Mouse (Mus musculus): ENCODE data around the gene Pxk. TPM values are rescaled to one million over a fixed set of nuclear protein-coding genes. Genes with fewer than 3 reads are reported as not detected.
A peak's percentile ranks its signal among the peaks of the same experiment; 100 is the strongest.

Pxk gene
- polyA plus RNA-seq, 1 experiment = 19.8 TPM

DNA sequence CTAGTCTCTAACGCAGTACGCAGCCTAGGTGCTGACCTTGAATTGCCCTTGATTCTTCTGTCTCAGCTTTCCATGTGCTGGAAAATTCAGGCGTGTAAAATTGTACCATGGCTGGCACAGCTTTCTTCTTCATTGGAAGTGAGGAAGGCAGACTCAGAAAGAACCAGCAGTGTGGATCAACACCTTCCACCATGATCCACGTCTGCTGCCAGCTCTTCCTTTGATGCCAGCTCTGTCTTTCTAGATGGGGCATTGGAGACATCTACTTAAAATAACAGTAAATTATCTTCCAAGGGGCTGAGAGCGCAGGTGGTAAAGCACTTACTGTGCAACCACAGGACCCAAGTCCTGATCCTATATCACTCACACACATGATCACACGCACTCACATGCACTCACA lies 94.7 kb downstream of the Pxk start:
- Histone ChIP-seq H3K36me3 (ENCODE audit: control insufficient read depth, insufficient read depth, low read length, poor library complexity, severe bottlenecking) (no peaks in the 10 kb centered on the region), H3K4me3 (ENCODE audit: low read depth, low read length) (no peak overlapping the region), H3K27ac (ENCODE audit: insufficient read depth, low read length) (no peak overlapping the region), H3K27me3 (ENCODE audit: control insufficient read depth, insufficient read depth, low read length, poor library complexity, severe bottlenecking) (no peaks in the 10 kb centered on the region), H3K9me3 (replicated peaks; ENCODE audit: control insufficient read depth, insufficient read depth, low read length, poor library complexity, severe bottlenecking) (no peaks in the 10 kb centered on the region), H3K9ac (ENCODE audit: low read depth, poor library complexity, severe bottlenecking) (no peak overlapping the region), H3K4me1 (ENCODE audit: control insufficient read depth, insufficient read depth, low read length) (no peaks in the 10 kb centered on the region)
- no peak for TF ChIP-seq POLR2A (IDR thresholded peaks at IDR 0.05; ENCODE audit: insufficient read depth, low read length)
- no peak for TF ChIP-seq CTCF (IDR thresholded peaks at IDR 0.05; ENCODE audit: low read depth, low read length)
- TF ChIP-seq EP300 (IDR thresholded peaks at IDR 0.05; ENCODE audit: insufficient read depth, low read depth, low read length) = no peak

DNA sequence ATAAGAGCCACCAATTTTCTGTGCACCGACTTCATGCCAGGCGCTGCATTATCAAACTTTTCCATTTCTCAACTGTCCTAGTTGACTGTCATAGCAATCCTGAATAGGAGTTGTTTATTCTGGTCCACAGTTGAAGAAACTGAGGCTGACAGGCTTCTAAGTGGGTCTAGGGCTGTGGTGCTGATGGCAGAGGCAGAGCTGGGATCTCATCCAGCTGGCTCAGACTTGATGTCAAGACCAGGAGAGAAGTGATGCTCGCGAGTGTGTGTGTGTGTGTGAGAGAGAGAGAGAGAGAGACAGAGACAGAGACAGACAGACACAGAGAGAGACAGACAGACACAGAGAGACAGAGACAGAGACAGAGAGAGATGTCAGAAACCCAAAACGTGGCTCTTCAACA lies 102.8 kb downstream of the Pxk start:
- Histone ChIP-seq H3K36me3 (ENCODE audit: control insufficient read depth, insufficient read depth, low read length, poor library complexity, severe bottlenecking) (no peaks in the 10 kb centered on the region), H3K4me1 (ENCODE audit: control insufficient read depth, insufficient read depth, low read length) (peaks cover 2% of the 10 kb centered on the region), H3K27me3 (ENCODE audit: control insufficient read depth, insufficient read depth, low read length, poor library complexity, severe bottlenecking) (no peaks in the 10 kb centered on the region), H3K9ac (ENCODE audit: low read depth, poor library complexity, severe bottlenecking) (no peak overlapping the region), H3K27ac (ENCODE audit: insufficient read depth, low read length) (no peak overlapping the region), H3K9me3 (replicated peaks; ENCODE audit: control insufficient read depth, insufficient read depth, low read length, poor library complexity, severe bottlenecking) (no peaks in the 10 kb centered on the region), H3K4me3 (ENCODE audit: low read depth, low read length) (no peak overlapping the region)
- TF ChIP-seq EP300 (IDR thresholded peaks at IDR 0.05; ENCODE audit: insufficient read depth, low read depth, low read length) (no peak), CTCF (IDR thresholded peaks at IDR 0.05; ENCODE audit: low read depth, low read length) (no peak), POLR2A (IDR thresholded peaks at IDR 0.05; ENCODE audit: insufficient read depth, low read length) (no peak)

DNA sequence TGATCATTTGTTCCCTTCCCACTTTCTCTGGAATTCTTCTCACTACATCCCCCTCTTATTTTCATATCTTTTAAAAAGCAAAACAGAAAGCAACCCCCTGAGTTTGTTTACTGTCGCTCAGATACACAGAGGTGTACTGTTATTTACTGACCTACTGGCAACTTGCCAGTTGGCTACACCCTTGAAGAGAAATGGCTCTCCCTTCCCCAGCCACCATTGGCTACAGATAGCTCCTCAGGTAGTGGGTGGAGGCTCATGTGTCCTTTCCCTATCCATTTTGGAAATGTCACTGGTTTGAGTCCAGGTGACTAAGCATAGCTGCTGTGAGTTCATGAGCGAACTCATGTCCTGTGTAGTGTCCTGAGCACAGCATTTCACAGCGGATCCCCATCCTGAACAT lies 103.7 kb downstream of the Pxk start:
- no peaks in the 10 kb centered on the region for H3K27me3 ChIP-seq (ENCODE audit: control insufficient read depth, insufficient read depth, low read length, poor library complexity, severe bottlenecking)
- TF ChIP-seq POLR2A (IDR thresholded peaks at IDR 0.05; ENCODE audit: insufficient read depth, low read length) (no peak), EP300 (IDR thresholded peaks at IDR 0.05; ENCODE audit: insufficient read depth, low read depth, low read length) (no peak), CTCF (IDR thresholded peaks at IDR 0.05; ENCODE audit: low read depth, low read length) (no peak)
- peaks cover 6% of the 10 kb centered on the region for H3K4me1 ChIP-seq (ENCODE audit: control insufficient read depth, insufficient read depth, low read length)

DNA sequence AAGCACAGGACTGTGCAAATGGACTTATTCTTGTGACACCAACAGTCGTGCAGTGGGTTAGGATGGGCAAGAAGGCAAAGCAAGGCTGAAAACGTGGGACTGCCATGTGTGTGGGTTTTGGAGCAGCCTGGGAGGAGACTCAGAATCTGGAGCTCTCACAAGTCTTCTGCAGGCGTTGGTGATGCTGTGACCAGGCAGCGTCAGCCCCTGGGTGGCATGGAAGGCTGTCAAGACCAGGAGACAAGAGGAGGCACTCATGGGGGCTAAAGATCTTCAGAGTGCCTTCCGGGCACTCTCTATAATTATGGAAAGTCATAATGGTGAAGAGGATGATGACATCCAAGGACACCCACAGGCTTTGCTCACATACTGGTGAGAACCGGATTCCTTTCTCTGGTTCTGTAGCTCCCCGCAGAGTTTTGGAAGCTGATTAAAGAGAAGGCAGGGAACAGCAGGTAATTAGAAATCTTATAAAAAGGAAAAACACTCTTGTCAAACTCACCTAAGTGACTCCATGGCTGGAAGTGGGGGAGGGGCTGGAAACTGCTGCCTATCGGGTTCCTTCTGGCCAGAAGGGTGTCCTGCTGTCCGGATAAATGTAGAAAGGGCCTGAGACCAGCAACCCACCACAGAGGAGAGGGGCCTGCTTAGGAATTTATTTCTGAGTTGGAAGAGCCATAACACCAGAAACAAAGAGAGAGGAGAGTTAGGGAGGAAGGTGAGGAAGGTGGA lies 108.3 kb downstream of the Pxk start:
- no peaks in the 10 kb centered on the region for H3K36me3 ChIP-seq (ENCODE audit: control insufficient read depth, insufficient read depth, low read length, poor library complexity, severe bottlenecking)

More for the DNA sequence above, 103.7 kb downstream of the Pxk start:
- no peak overlapping the region for H3K27ac ChIP-seq (ENCODE audit: insufficient read depth, low read length)
- no peak overlapping the region for H3K4me3 ChIP-seq (ENCODE audit: low read depth, low read length)
- H3K9ac ChIP-seq (ENCODE audit: low read depth, poor library complexity, severe bottlenecking) = no peak overlapping the region
- no peaks in the 10 kb centered on the region for H3K36me3 ChIP-seq (ENCODE audit: control insufficient read depth, insufficient read depth, low read length, poor library complexity, severe bottlenecking)
- H3K9me3 ChIP-seq (replicated peaks; ENCODE audit: control insufficient read depth, insufficient read depth, low read length, poor library complexity, severe bottlenecking) = no peaks in the 10 kb centered on the region

DNA sequence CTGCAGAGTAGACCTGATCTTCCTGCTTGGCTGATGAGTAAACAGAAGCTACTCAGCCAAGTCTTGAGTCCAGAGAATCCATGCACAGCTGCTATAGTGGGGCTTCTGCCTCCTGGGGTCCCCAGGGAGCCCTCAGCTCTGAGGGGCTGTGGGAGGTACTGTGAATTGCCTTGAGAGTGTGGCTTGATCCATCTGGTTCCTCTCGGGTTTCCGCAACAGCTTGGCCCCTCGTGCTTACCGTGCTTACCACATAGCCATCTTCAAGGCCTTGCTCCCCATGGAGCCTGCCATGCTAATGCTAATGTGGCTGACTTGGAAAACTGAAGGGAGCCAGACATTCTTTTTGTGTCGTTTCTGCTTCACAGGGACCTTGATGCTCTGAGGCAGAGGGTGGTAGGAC lies 109.1 kb downstream of the Pxk start:
- H3K36me3 ChIP-seq (ENCODE audit: control insufficient read depth, insufficient read depth, low read length, poor library complexity, severe bottlenecking) = no peaks in the 10 kb centered on the region
- no peaks in the 10 kb centered on the region for H3K27me3 ChIP-seq (ENCODE audit: control insufficient read depth, insufficient read depth, low read length, poor library complexity, severe bottlenecking)
- H3K4me3 ChIP-seq (ENCODE audit: low read depth, low read length) = no peak overlapping the region
- no peaks in the 10 kb centered on the region for H3K9me3 ChIP-seq (replicated peaks; ENCODE audit: control insufficient read depth, insufficient read depth, low read length, poor library complexity, severe bottlenecking)
- no peak overlapping the region for H3K9ac ChIP-seq (ENCODE audit: low read depth, poor library complexity, severe bottlenecking)
- peaks cover 9% of the 10 kb centered on the region for H3K4me1 ChIP-seq (ENCODE audit: control insufficient read depth, insufficient read depth, low read length)
- H3K27ac ChIP-seq (ENCODE audit: insufficient read depth, low read length) = peak overlapping the region; percentile 29; the same call in 1 of the 2 replicates
- TF ChIP-seq CTCF (IDR thresholded peaks at IDR 0.05; ENCODE audit: low read depth, low read length) = no peak
- TF ChIP-seq POLR2A (IDR thresholded peaks at IDR 0.05; ENCODE audit: insufficient read depth, low read length) = no peak
- TF ChIP-seq EP300 (IDR thresholded peaks at IDR 0.05; ENCODE audit: insufficient read depth, low read depth, low read length) = peak; percentile 72; the same call in 1 of the 2 replicates

More for the DNA sequence above, 108.3 kb downstream of the Pxk start:
- H3K4me3 ChIP-seq (ENCODE audit: low read depth, low read length) = no peak overlapping the region
- H3K4me1 ChIP-seq (ENCODE audit: control insufficient read depth, insufficient read depth, low read length) = peaks cover 11% of the 10 kb centered on the region
- no peaks in the 10 kb centered on the region for H3K9me3 ChIP-seq (replicated peaks; ENCODE audit: control insufficient read depth, insufficient read depth, low read length, poor library complexity, severe bottlenecking)
- no peak overlapping the region for H3K9ac ChIP-seq (ENCODE audit: low read depth, poor library complexity, severe bottlenecking)
- no peak for TF ChIP-seq CTCF (IDR thresholded peaks at IDR 0.05; ENCODE audit: low read depth, low read length)
- no peak for TF ChIP-seq POLR2A (IDR thresholded peaks at IDR 0.05; ENCODE audit: insufficient read depth, low read length)
- no peak for TF ChIP-seq EP300 (IDR thresholded peaks at IDR 0.05; ENCODE audit: insufficient read depth, low read depth, low read length)
- no peak overlapping the region for H3K27ac ChIP-seq (ENCODE audit: insufficient read depth, low read length)
- H3K27me3 ChIP-seq (ENCODE audit: control insufficient read depth, insufficient read depth, low read length, poor library complexity, severe bottlenecking) = no peaks in the 10 kb centered on the region

DNA sequence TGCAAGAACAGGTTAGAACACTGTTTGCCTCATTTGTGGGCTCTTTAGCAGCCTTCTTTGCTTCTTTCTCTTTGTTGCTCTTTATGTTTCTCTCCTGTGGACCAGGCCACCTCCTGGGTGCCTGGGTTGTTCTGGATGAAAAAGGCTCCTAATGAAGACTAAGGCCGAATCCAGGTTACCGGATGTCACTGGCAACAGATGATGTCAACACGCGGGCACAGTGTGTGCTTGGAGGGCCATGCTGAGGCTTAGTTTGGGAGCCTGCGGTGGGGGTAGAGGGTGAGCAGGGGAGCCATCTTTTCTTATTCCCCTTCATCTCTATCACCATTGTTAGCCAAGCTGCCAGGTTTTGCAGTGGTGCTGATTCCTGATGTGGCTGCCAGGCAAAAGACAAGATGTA lies 109.5 kb downstream of the Pxk start:
- Histone ChIP-seq H3K9ac (ENCODE audit: low read depth, poor library complexity, severe bottlenecking) (no peak overlapping the region), H3K4me1 (ENCODE audit: control insufficient read depth, insufficient read depth, low read length) (peaks cover 9% of the 10 kb centered on the region), H3K27me3 (ENCODE audit: control insufficient read depth, insufficient read depth, low read length, poor library complexity, severe bottlenecking) (no peaks in the 10 kb centered on the region), H3K27ac (ENCODE audit: insufficient read depth, low read length) (peak overlapping the region; percentile 29), H3K4me3 (ENCODE audit: low read depth, low read length) (no peak overlapping the region), H3K9me3 (replicated peaks; ENCODE audit: control insufficient read depth, insufficient read depth, low read length, poor library complexity, severe bottlenecking) (no peaks in the 10 kb centered on the region), H3K36me3 (ENCODE audit: control insufficient read depth, insufficient read depth, low read length, poor library complexity, severe bottlenecking) (no peaks in the 10 kb centered on the region)
- TF ChIP-seq CTCF (IDR thresholded peaks at IDR 0.05; ENCODE audit: low read depth, low read length) (no peak), POLR2A (IDR thresholded peaks at IDR 0.05; ENCODE audit: insufficient read depth, low read length) (no peak), EP300 (IDR thresholded peaks at IDR 0.05; ENCODE audit: insufficient read depth, low read depth, low read length) (no peak)

Measured in ES-Bruce4 (cell line).